Mouse (Mus musculus): ENCODE results near the gene Actl6b.

- TF ChIP-seq CTCF (IDR thresholded peaks at IDR 0.05; ENCODE audit: low read depth) (no peak), EP300 (IDR thresholded peaks at IDR 0.05; ENCODE audit: low read depth) (no peak)
These were observed 57.9 kb downstream of the Actl6b start for GRCm38 (mm10) chr5:137611245-137611602.

Measured in liver, embryonic 14.5 days (tissue).